Mouse (Mus musculus) NIH3T3 (cell line): ENCODE results near the gene Stk24.

Experiments
- DNase-seq: peaks from one replicate; pipeline ENCODE4 v3.0.0-alpha.2; 2012; ENCODE audit warnings: low read depth

The Stk24 gene

DNA sequence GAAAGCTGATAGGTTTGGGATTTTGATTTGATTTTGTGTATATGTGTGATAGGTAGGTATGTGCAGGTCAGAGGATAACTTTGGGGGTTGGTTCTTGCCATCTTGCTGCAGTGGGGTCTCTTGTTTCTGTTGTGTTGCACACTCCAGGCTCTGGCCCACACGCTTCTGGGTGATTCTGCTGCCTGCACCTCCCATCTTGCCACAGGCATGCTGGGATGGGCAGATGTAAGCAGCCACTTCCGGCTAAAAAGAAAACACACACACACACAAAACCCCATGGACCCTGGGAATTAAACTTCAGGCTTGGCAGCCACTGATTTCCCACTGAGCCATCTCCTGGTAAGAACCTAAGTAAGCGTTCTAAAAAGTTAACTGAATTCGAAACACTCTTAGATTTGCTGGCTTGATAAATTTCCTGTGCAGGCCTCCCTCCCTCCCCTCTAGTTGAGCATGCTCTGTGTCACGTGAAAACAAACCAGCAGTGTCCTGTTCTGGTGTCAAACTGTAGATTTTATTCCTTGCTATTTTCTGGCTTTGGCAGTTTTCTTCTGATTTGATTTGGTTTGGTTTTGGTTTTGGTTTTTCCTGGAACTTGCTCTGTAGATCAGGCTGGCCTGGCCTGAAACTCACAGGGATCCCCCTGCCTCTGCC, 118.5 kb downstream of the Stk24 start:
- no peak for DNase-seq

DNA sequence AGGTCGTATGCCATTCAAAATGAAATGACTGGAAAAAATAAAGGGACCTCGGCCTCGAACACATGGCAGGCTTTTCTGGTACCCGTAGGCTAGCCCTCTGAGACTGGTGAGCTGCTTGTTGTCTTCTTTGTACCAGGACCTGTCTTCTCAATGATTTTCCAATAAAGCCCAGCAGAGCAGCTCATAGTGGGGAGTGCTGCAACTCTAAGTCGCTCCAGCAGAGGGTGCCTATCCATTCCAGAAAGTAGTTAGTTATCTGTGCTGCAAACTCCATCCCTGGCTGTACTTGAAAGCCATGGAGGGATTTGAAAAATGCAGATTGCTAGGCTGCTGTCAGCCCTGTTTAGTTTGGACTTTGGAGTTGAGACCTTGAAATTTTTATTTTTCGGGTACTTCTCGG, 120.0 kb downstream of the Stk24 start:
- peak; percentile 74 for DNase-seq

DNA sequence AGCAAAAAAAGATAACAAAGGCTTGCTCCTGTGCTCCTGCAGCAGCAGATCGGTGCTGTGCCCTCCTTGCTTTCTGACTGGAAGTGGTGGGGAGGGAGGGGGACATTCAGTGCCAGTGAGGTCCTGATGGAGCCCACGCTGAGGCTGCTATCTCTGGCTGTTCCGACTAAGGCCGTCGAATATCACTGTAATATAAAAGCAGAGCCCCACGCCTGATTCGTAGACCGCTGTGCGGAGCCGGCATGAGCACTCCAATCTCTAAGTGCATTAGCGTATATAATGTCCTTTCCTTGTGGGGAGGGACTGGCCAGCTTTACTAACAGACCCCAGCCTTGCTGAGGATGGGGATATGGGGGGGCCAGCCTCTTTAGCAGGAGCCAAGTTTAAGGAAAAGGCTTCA, 120.5 kb downstream of the Stk24 start:
- DNase-seq = no peak

DNA sequence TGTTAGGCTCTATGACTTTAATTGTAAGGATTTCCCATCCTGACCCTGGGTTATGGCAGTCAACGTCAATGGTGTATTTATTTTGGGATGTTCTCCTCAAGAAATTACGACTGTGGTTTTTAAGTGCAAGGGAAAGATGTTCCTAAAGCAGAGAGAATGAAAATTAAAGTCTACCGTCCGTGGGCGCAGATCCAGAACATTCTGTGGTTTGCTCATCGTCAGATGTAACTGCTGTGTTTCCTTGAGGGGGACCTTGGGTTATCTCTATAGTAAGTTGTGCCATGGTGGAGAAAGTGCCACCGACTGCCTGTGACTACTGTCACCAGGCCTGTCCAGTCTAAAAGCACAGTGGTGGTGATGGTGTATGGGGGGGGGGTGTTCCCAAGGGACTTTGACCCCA, 122.9 kb downstream of the Stk24 start:
- no peak for DNase-seq

DNA sequence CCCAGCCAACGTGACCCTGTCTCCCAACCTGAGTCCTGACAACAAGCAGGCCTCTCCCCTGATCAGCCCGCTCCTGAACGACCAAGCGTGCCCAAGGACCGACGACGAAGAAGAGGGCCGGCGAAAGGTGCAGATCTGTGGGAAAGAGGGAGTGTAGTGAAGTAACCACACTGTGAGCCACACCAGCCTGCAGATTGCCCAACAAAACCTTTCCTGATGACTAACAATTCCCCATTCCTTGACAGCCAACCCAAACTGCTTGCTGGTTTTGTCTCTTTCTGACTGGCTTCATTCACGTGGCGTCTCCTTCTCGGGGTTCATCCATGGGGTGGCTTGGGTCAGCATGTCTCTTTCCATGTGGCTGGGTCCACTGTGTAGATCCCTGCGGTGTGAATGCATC, 124.3 kb downstream of the Stk24 start:
- peak; percentile 33 for DNase-seq

DNA sequence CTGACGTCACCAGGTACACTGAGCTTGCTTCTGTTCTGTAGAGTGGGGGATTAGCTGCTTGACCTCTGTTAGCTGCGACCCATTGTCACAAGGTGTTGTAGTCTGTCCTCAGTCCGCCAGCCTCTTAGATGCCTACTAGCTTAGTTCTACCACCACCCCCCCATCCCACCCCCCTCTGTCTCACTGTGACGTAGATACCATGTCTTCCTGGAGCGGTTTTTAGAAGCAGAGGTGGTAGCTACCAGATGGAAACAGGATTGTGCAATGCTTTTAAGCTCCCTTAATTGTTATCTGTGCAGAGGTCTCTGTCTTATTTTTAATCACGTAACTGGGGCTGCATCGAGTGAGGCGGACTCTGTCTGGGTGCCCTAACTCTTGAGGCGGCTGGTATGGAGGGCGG, 124.9 kb downstream of the Stk24 start:
- no peak for DNase-seq

DNA sequence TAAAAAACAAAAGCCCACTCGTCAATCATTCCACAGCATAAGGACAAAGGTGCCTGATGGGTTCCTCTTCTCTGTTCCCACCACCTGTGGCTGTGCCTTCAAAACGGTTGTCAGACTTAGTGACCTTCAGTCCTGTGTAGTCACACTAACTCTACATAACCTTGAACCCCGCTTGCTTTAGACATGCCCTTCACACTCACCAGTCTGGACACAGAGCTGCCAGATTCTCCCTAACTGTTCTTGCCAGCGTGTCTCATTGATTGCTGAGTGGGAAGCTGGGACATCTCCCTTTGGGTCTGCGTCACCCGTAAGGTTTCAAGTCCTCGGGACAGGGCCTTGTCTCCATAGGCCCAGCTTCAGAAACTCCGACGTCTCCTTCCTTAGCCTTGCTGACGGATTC, 127.3 kb downstream of the Stk24 start:
- no peak for DNase-seq

DNA sequence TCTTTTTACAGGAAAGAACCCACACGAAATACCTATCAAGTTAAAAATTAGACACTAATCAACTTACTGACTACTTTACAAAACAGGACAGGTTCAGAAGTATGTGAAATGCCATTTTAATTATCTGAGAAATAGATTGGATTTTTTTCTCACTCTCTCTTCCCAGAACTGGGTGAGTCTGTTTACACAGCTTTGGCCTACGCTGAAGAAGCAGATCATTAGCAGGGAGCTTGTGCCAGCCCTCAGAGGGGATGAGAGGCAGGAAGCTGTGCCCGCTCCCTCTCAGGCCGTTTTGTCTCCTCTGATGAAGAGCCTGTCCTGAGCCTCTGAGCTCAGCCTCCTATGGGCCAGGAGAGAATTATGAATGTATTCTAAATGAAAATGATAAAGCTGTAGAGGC, 128.1 kb downstream of the Stk24 start:
- no peak for DNase-seq

DNA sequence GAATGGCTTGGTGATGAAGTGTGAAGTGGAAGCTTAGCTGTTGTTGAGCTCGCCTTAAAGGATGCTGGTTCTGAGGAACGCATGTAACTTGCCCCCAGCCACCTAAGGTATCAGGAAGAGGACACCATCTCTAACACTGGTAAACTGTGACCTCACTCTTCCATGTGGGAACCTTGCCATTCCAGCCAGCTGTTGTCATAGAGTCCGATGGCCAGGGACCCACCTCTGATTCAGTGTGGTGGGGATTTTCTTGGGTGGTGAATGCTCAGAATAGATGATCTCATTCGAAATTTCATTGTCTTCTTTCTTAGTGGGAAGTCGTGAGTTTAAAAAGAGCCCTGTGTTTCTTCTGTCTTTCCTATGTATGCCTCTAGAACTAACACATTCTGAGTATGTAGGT, 128.7 kb downstream of the Stk24 start:
- no peak for DNase-seq

DNA sequence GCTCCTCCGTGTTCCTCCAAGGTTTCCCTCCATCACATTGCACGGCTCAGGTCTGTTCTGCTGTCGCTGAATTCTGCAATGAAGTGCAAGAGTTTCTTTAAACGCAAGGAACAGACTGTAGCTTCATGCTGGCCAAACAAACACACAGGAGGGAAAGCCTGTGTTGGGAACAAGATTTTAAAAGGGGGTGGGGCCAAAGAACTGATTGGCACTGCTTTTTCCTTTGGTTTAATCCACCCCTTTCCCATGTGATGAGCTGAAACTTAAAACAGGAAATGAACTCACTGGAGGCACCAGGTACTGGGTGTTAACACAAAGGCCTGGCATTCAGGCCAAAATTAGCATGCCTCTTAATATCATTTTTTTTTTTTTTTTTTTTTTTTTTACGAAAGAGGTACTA, 131.5 kb downstream of the Stk24 start:
- peak; percentile 53 for DNase-seq

DNA sequence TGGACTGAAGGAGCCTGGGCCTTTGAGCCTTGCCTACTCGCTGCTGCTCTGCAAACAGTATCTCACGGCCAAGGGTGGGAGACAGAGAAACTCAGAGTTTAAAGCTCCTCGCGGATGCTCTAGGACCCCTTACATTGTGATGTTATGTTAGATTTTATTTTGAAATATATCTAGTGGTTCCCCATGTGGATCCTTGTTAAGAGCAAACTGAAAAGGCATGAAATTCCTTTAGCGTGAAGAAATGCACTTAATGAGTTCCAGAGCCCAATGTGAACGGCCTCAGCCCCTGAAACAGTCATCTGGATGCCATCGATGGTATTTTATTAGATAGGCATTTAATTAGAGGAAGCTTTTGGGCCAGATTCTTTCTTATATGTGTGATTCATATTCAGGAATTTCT, 132.5 kb downstream of the Stk24 start:
- peak; percentile 83 for DNase-seq

DNA sequence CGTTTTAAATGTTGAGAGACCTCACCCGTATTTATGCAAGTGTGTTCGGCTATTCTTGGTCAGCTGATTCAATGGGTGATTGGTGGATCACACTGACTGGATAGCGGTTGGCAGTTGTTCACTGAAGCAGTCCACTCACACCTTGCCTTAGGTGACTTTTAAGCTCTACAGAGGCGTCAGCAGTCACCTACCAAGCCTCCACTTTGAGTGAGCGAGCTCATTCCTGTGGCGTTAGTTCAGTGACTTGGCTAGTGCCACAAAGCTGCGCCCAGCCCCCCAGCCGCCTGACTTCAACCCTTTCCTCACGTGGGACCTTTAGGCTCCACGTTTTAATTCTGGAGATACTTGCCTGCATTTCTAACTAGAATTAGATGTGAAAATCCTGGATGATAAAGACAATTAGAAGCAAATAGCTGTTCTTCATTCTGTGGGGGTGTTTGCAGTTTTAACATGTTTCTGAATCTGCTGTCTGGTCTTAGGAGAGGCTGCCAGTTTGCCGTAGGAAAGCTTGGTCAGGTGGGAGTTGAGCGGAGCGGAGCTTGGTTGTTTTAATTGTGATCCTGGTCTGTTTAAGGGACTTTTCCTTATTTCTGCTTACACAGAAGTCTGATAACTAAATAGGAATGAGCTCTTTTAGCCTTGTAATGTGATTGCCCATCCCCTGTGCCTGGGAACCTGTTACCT, 133.6 kb downstream of the Stk24 start:
- peak; percentile 16 for DNase-seq

DNA sequence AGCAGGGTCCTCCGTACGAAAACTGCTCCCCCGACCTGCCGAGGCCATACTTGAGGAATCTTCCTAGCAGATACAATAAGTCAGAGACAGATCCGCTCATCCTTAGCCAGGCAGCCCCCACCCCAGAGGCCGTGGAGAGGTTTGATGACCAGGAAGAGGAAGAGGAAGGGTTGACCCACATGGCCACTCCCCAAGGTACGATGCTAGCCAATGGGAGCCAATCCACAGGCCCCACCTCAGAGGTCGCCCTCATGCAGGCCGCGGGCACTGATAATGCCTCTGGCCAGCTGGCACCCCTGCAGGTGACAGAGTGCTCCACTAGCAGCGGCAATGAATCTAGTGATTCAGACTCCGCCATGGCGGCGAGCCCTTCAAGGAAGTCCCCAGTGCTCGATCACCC, 135.7 kb downstream of the Stk24 start:
- no peak for DNase-seq

DNA sequence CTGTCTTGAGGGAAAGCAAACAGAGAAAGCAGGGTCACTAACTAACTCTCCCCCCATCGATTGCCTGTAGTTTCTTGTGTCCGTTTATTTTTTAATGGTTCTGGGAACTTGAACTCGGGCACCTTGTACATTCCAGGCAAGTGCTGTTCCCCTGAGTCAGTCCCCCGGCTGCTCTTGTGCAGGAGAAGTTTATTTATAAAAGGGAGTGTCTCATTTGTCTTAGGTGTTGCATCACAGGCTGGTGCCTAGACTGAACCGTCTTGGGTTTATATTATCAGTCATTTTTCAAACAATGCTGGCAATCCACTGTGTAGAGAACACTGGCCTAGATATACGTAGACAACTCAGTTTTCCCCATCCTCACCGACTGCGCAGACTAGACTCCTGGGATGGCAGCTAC, 140.4 kb downstream of the Stk24 start:
- DNase-seq = peak; percentile 85

DNA sequence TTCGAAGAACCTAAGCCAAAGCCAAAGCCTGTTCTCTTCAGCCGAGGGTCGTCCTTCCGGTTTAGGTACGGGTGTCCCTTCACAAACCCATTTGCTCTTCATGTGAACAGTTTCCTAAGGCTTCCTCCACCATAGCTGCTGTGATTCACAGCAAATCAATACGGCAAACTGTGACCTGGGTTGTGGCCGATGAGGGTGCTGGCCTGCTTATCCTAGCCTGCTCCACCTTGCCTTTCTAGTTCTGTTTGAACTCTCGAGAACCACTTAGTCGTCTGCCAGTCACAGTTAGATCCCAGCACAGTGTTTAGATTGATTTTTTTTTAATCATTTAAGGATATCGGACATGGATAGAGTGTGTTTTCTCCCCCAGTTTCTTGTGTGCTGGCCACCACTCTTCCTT, 141.1 kb downstream of the Stk24 start:
- DNase-seq = no peak

DNA sequence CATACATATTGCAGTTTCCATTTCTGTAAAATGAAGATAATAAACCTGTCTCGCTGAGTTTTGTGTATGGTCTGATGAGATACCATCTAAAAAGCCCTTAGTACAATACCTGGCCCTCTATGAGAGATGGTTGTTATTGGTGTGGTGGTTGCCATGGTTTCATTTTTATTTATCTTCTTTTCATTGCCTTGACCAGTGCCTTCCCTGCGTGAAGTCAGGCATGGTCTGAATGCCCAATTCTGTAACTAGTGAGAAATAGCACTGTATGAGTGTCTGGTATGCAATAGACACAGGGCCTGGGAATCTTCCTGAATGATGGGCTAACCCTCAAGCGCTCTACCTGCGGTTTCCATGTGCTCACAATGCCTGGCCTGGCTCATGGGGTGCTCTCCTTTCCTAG, 143.1 kb downstream of the Stk24 start:
- no peak for DNase-seq
